Mouse (Mus musculus) retina, adult 2 months (tissue): Measurements from ENCODE around the gene Rufy3.
"Not testable (repeated sequence)": the region's sequence is repeated elsewhere in the genome, so short reads cannot be mapped to it uniquely, and the experiment has no call there.

Experiments used
- DNase-seq: peaks from one replicate; pipeline ENCODE4 v3.0.0-alpha.2; 2012; ENCODE audit warnings: low read depth, low spot score

Gene Rufy3

DNA sequence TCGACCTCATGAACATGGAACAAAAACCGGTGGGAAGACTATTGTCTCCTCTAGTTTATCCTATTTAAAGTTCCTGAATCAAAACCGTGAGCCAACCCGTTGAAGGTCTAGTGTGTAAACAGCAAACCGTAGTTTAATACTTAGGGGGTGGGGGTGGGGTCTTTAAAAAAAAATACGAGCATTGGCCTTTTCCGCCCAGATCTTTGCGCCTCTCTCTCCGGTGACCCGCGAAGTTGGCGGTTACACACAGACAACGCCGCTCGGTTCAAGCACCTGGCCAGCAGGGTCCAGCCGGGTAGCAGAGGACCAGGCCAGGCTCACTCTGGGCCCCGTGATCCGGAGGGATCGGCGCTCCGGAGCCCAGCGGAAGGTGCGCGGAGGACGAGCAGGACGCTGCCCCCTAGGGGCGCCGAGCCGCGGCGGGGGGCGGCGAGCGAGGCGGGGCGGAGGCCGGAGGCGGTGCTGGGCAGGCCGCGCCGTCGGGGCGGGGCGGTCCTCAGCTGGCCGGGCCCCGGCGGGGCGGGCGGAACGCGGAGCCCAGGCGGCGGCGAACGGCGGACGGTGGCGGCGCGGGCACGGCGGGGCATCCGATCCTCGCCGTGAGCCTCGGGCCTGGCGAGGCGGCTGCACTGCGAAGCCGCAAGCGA is at the start of gene Rufy3:
Gene Rufy3, plus strand, starts transcription at position 540 of the 647 bp plus-strand sequence.
- no peak for DNase-seq

DNA sequence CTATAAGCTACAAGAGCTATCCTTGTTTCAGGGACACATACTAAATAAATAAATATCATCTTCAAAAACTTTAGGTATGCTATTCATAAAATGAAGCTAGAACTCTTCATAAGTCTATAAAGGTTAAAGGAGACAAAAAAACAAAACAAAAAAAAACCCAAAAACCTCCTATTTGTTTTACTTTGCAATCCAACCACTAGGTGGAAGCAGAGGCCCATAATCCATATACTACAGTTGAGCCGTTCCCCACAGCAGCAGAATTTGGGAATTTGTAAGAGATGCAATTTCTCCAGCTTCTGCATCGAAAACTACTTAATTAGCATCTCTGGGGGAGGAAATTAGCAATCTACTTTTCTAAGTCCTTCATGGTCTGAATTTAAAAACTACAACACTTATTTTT is 45.6 kb upstream of the Rufy3 start:
- DNase-seq = peak; percentile 22

DNA sequence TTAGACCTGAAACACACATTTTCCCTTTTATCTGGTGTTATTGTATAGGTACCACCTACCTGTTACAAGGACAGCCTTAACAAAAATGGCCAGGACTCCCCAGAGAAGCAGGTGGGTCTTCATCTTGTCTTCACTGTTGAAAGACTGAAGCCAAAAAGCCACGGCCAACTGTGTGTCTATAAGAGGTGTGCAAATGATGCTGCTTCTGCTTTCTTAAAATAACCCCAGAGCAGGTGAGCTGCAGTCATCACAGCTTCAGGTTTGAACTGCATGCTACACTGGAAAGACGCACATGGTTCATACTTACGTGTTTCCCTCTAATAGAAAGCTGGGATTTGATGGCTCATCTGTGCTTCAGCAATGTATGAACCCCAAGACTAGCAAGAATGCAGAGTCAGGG is 37.2 kb upstream of the Rufy3 start, which contains the start of gene Jchain:
Gene Jchain, minus strand, starts transcription at position 235 of the 400 bp plus-strand sequence.
- DNase-seq = no peak

DNA sequence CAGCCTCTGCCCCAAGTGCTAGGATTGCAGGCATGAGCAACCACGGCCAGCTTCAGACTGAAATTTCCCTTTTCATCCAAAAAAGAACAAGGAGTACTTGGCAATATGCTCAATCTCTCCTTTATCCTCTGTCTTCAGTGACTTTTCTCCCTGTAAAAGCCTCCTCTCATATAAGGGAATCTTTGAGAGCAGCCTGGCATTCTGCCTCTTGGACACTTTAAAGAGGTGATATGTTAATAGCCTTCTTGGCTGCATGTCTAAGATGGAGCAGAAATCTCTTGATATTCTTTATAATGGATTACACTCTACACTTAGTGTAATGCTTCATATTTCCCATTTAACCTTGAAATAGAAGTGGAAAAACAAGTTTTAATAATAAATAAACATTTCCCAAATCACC is 33.9 kb upstream of the Rufy3 start:
- no peak for DNase-seq

DNA sequence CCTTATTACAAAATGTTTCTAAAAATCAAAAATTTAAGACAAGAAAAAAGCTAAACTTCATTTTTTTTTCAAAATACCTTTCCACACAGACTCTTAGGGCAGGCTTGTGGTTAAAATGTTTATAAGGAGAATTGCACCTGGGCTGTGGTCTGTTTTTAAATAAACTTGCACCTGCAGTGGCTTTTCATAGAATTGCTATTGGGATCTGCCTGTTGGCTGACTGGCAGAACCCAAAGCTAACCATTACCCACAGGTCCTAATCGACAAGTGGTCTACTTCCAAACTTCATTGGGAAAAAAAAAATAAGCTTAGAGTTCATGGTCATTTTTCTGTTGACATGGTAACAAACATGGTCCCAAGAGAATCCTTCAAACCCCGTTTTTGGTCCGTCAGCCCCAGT is 30.1 kb upstream of the Rufy3 start:
- DNase-seq = no peak

DNA sequence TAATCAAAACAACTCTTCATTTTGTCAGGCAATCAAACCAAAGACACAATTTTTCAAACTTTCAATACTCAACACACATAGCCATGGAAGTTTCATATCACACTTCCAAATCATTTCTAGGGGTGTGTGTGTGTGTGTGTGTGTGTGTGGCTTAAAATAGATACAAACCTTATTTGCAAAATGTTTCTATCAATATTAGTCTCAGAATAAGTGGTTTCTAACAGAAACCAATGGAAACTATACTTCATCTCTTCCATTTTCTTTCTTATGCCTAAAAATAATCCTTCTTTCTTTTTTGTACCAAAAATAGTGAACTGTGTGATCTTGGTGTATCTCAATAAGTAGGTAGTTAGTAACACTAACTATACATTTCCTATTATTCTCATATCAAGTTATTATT is 24.0 kb upstream of the Rufy3 start:
- no peak for DNase-seq

DNA sequence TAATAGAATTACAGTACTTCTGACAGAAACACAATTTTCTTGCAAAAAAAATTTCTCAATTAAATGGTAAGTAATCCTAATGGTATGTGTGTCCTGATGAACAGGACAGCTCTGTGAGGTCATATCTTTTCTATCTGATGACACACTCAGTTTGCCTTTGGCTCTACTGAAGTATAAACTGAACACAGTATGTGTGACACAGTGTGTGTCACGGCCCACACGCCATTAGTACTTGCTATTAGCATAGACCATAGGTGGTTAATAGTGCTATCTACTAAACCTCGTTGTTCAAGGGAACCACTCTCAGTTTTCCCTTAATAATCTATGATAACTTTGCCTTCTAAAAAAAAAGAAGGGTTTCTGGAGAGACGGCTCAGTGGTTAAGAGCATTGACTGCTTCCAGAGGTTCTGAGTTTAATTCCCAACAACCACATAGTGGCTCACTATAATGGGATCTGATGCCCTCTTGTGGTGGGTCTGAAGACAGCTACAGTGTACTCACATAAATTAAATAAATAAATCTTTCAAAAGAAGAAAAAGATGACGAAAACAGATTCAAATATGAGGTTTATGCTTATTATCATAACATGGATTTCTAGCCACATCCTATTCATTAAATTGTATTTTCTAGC is 22.1 kb upstream of the Rufy3 start:
- DNase-seq = no peak

DNA sequence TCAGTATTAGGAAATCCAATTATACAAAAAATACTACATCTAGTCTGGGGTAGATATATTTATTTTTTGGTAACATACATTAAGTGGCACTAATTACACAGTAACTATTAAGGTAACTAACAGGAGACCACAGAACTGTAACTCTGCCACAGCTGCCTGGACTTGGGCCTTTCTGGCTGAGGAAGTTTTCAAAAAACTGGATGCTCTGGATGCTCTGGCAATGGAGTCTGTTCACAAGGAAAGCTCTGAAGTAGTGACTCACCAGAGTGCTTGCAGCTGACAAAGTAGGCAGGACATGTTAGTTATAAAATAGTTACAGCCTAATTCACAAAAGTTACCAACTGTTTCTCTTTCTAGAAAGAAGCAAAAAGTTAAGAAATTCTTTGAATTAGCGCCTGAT is 20.4 kb upstream of the Rufy3 start:
- not testable (repeated sequence) for DNase-seq

DNA sequence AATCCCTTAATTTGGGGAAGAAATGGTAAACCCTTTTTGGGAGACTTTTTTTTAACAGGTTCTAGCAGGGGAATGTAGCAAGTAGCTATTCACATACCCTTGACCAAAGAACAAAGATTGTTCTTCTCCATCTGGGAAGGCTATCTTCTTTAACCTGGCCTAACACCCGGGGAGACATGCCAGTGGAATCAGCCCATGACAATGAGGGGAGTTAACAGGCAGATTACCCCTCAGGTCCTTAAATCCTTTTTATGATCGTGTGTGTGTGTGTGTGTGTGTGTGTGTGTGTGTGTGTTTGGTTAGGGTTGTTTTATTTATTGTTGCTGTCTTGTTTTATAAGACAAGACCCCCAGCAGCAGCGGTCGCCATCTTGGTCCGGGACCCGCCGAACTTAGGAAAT is 19.3 kb upstream of the Rufy3 start:
- no peak for DNase-seq

DNA sequence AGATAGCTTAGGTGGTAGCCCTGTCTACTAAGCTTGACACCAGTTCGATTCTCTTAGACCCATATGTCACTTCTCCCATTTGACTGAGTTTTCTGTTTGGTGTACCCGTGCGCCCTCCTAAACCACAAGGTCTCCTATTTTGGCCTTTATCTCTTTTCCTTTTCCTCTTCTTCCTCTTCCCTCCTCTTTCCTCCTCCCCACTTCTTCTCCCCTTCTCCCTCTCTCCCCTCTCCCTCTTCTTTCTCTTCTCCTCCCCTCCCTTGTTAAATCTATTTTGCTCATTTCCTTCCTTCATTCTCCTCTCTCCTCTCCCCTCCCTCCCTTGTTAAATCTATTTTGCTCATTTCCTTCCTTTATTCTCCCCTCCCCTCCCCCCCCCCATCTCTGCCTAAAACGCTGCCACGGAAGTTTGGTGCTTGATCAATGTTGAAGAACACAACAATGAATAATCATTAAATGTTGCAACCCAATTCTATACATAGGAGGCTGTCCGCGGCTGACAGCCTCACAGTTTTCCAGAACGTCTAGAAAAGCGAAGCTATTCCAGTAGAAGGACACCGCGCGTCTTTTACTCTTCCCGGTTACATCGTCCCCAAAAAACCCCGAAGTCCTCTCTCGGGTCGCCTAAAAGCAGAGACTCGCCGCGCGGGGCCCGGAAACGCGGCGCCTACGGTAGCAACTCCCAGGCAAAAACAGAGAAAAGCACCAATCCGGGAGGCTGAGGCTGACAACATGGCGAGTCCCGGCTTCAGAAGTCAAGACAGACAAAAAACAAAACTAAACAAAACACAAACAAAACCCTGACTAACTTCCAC is 11.4 kb upstream of the Rufy3 start:
- DNase-seq = no peak

DNA sequence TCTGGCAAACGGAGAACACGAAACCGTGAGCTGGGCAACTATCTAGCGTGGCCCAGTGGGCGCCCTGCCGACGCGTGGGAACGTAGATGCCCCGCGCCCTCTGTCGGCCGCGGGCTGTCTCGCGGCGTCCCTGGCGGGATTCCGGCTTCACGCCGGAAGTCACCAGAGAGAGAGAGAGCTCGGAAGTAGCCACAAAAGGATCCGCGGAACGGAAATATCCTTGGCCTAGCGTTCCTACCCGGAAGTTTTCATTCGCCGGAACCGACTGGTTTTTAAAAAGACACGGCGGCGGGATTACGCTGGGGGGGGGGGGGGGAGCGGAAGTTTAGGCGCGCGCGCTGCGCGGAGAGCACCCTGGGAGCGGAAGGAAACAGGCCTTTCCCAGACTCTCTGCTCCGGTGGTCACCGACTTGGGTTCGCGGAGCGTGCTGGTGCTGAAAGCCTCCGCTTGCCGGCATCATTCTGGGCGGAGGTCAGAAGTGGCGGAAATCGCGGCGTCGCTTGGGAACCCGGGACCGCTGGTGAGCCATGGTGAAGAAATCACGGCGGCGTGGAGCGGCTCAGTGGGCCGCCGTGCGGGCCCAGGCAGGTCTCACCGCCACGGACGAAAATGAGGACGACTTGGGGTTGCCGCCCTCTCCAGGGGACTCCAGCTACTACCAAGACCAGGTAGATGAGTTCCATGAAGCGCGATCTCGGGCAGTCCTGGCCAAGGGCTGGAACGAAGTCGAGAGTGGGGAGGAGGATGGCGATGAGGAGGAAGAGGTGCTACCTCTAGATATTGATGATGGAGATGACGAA is 10.6 kb upstream of the Rufy3 start, which contains the start of gene Utp3:
Gene Utp3, plus strand, starts transcription at position 377 of the 801 bp plus-strand sequence.
- DNase-seq = peak; percentile 100

DNA sequence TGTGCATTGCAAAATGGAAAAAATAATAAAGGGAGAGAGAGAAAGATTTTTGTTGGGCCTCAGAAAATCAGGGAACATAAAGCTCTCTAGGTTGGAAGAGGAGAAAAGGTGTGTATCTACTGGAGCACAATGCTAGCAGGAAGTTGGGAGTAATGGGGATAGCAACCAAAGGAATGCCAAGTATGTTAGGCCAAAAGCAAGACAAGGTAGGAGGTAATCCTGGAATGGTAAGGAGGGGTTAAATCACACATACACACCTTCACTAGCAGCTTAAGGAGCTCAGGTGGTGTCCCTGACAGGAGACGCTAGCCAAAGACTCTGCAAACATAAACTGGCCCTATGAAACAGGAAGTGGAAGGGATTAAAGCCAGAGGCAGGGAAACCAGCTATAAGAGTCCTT is 5.8 kb upstream of the Rufy3 start:
- no peak for DNase-seq

DNA sequence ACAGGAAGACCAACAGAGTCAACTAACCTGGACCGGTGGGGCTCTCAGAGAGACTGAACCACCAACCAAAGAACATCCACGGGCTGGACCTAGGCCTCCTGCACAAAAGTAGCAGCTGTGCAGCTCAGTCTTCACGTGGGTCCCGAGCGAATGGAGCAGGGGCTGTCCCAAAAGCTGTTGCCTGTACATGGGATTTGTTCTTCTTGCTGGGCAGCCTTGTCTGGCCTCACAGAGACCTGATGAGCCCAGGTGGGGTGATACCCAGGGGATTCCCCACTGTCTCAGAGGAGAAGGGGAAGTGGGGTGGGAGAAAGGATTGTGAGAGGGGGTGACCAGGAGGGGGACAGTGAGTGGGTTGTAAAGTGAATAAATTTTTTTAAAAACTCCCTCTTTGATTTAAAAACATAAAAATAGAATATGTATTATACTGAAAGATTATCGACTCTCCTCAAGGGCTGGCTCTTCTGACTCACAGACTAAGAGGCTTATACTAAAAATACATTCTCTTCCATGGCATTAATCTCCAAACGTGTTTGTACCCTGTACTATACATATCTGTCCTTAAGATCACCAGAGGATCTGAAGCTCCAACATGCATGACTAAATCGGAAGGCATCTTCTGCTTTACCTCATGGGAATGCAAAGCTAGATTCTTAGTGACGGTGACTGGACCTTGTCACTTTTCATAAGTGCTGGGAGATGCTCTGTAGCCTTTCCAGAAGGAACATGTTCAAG is 3.6 kb upstream of the Rufy3 start:
- peak; percentile 74 for DNase-seq

DNA sequence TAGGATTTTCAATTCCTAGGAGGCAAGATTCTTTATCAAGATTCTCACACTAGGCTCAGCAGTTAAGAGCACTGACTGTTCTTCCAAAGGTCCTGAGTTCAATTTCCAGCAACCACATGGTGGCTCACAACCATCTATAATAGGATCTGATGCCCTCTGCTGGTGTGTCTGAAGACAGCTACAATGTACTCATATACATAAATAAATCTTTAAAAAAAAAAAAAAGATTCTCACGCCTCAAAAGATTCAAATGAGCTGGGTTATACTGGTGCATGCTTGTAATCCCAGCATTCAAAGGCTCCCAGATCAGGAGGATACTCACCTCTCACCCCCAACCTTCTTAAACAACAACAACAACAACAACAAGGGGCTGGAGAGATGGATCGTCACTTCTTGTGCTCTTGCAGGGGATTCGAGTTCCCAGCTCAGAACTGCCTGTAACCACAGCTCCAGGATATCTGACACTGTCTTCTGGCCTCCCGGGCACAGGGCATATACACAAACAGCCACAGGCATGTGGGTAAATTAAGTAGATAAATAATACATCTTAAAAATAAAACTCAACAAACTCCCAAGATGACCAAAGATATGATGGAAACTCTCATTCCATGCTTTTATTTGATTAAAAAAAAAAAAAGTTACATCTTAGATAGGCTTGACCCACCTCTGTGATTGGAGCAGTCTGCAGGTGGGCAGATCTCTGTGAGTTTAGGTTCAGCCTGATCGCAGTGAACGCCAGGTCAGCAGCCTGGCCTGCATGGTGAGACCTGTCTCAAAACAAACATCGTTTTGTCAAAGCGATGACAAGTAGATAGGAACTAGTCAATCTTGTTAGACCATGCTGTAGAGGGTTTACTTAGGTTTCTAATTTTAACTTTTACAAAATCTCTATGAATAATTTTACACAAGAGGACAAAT is 1.7 kb upstream of the Rufy3 start:
- DNase-seq = no peak

DNA sequence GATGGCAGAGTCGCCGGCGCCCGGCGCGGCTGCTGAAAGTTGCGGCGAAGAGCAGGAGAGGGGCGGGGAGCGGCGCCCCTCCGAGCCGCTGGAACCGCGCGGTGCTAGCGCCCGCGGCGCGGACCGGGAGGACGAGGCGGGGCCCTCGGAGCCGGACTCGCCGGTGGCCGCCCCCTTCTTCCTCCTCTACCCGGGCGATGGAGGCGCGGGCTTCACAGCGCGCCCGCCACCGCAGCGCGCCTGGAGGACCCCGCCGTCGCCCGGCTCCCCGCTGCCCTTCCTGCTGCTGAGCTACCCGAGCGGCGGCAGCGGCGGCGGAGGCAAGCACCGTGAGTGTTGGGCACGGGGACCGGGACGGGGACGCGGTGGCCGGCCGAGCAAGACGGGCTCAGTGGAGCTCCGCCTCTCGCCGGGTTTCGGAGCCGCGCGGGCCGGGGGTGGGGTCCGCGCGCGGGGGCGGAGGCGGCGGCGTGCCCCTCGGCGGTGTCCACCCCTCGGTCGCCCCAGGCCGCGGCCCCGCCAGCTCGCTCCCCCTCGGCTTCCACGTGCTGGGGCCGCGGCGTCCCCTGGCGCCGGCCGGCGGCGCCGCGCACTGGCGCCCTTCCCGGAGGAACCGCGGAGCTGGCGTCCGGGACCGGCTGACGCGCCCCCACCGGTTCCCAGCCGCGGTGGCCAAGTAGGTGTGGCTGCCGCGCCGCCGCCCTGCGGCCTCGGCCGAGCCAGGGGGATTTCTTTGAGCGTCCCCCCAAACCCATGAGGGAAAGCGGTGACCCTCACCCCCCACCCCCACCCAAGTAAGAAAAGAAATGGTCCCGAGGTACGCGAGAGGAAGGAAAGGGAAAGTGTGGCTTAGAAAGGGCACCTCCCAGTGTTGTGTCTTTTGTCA is 551 bp downstream of the Rufy3 start:
- DNase-seq = no peak

DNA sequence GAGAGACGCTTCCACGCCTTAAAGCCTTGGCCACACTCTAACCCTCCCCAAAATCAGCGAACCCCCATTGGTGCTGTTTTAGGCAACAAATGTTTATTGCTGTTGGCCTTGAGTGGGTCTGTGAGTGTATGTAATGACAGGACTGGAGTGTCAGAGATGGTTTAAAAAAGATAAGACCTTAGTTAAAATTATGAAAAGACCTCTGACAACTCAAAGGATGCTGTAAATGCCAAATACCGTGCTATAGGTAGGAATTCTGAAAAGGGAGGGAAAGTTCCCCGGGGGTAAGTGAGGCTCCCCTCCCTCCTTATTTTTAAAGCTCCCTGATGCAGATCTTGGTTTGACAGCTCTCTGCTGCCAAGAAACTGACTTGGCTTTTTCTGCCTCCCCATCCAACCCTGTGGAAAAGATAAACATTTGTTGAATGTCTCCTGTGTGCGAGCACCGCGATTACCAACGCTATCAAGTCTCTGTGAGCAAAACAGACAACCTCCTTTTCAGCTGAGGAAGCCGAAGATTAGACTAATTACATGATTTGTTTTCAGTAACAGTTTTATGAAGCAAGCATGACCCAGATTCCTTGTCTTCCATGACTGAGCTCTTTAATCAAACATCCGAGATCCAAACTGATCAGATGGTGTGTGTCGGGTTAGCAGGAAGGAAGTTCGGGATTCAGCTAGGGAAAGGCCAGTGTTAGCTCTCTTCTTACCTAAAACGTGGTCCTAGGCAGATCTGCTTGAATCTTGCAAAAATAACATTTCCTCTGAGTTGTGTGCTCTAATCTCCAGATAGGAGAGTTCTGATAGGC is 1.4 kb downstream of the Rufy3 start:
- DNase-seq = no peak

DNA sequence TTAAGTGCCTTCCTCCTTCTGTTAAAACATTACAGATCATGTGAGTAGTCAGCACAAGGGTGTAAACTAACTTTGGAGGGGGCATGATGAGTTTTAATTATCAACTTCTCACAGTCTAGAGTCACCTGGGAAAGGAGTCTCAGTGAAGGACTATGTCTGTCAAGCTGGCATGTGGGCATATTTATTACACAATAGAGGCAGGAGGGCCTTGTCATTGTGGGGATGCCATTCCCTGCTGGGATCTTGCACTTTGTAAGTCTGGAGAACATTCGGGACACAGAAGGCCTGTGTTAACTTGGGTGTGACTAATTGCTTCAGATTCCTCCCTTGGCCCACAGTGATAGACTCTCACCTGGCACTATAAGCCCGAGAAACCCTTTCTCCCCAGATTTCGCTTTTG is 4.7 kb downstream of the Rufy3 start:
- DNase-seq = no peak

DNA sequence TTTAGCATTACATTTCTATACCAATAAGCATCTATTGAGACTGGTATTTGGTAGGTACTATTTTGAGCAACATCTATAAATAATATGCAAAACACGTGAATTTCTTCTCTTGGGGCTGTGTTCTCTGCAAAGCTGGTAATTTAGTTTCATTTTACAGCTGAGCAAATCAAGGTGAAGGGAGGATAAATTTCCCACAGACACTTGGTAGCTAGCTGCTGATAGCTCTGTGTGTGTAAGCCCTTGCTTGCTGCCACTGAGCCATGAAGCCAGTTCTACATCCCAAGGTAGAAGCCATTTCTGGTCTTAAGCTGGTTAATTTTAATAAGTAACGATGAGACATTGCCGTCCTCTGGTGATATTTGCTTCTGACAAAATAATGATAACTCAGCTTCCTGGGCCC is 10.0 kb downstream of the Rufy3 start:
- DNase-seq = no peak
